Mouse (Mus musculus): ENCODE data around the gene Pcgf1.

The Pcgf1 gene

GRCm38 (mm10) chr6:83077630-83078323, at the start of gene Pcgf1:
TSS of gene Pcgf1 (plus strand) at chr6:83077869.
- peak in 1 of 2 experiments; percentile 16 for DNase-seq (ENCODE audit: low spot score in 2 of 2)

- no peak for DNase-seq (ENCODE audit: low spot score in 2 of 2)
Measured at GRCm38 (mm10) chr6:83029777-83030176, 47.9 kb upstream of the Pcgf1 start.

- no peak for DNase-seq (ENCODE audit: low spot score in 2 of 2)
Measured at GRCm38 (mm10) chr6:83031111-83031510, 46.6 kb upstream of the Pcgf1 start.

GRCm38 (mm10) chr6:83031921-83032590, 45.6 kb upstream of the Pcgf1 start:
- DNase-seq (ENCODE audit: low spot score in 2 of 2) = no peak

GRCm38 (mm10) chr6:83032769-83033191, 44.9 kb upstream of the Pcgf1 start:
- DNase-seq (ENCODE audit: low spot score in 2 of 2) = no peak

- no peak for DNase-seq (ENCODE audit: low spot score in 2 of 2)
Measured at GRCm38 (mm10) chr6:83033249-83034185, 44.2 kb upstream of the Pcgf1 start, which contains the start of the genes Dok1 and Loxl3. TSS of gene Dok1 (minus strand) at chr6:83033471. TSS of gene Loxl3 (plus strand) at chr6:83034173.

- DNase-seq (ENCODE audit: low spot score in 2 of 2) = no peak
Measured at GRCm38 (mm10) chr6:83034463-83035055, 43.1 kb upstream of the Pcgf1 start.

GRCm38 (mm10) chr6:83037188-83037587, 40.5 kb upstream of the Pcgf1 start:
- DNase-seq (ENCODE audit: low spot score in 2 of 2) = no peak

- DNase-seq (ENCODE audit: low spot score in 2 of 2) = peak; percentile 73 to 81
Measured at GRCm38 (mm10) chr6:83038496-83039012, 39.1 kb upstream of the Pcgf1 start.

GRCm38 (mm10) chr6:83040601-83041000, 37.1 kb upstream of the Pcgf1 start:
- no peak for DNase-seq (ENCODE audit: low spot score in 2 of 2)

- no peak for DNase-seq (ENCODE audit: low spot score in 2 of 2)
Measured at GRCm38 (mm10) chr6:83043561-83043960, 34.1 kb upstream of the Pcgf1 start.

GRCm38 (mm10) chr6:83043993-83044392, 33.7 kb upstream of the Pcgf1 start:
- DNase-seq (ENCODE audit: low spot score in 2 of 2) = no peak

GRCm38 (mm10) chr6:83044742-83045141, 32.9 kb upstream of the Pcgf1 start:
- no peak for DNase-seq (ENCODE audit: low spot score in 2 of 2)

GRCm38 (mm10) chr6:83049367-83049766, 28.3 kb upstream of the Pcgf1 start:
- no peak for DNase-seq (ENCODE audit: low spot score in 2 of 2)

GRCm38 (mm10) chr6:83053136-83053960, 24.3 kb upstream of the Pcgf1 start:
- DNase-seq (ENCODE audit: low spot score in 2 of 2) = peak in 1 of 2 experiments; percentile 31

GRCm38 (mm10) chr6:83054074-83054851, 23.4 kb upstream of the Pcgf1 start, which contains the start of gene Aup1:
TSS of gene Aup1 (plus strand) at chr6:83054521.
- peak; percentile 98 for DNase-seq (ENCODE audit: low spot score in 2 of 2)

- no peak for DNase-seq (ENCODE audit: low spot score in 2 of 2)
Measured at GRCm38 (mm10) chr6:83054871-83055431, 22.7 kb upstream of the Pcgf1 start, which contains the start of gene Htra2. TSS of gene Htra2 (minus strand) at chr6:83055273.

- DNase-seq (ENCODE audit: low spot score in 2 of 2) = no peak
Measured at GRCm38 (mm10) chr6:83057790-83058189, 19.9 kb upstream of the Pcgf1 start, which contains the start of gene Dqx1. TSS of gene Dqx1 (plus strand) at chr6:83057844.

GRCm38 (mm10) chr6:83058725-83059124, 18.9 kb upstream of the Pcgf1 start:
- no peak for DNase-seq (ENCODE audit: low spot score in 2 of 2)

Data from right cerebral cortex, postnatal 36 days (tissue).